Mouse (Mus musculus) neural tube, embryonic 12.5 days (tissue): Measurements from ENCODE around the gene Cdhr3. TPM values are rescaled to one million over a fixed set of nuclear protein-coding genes. Genes with fewer than 3 reads are reported as not detected.
"Not testable (repeated sequence)": the region's sequence is repeated elsewhere in the genome, so short reads cannot be mapped to it uniquely, and the experiment has no call there.

ENCODE experiments used
- ATAC-seq: fragments of 200-750 bp; cut with Nextera tagmentation; 2 replicates; pipeline ENCODE4 v1.8.0; 2017; ENCODE audit warnings: low read depth, mild to moderate bottlenecking, moderate TSS enrichment, moderate library complexity; ENCODE audit not compliant: low FRiP score
- H3K27ac ChIP-seq: fragments of 300-500 bp; sonication (generic); 2 replicates; pipeline ENCODE4 v1.5.1; 2016
- H3K27me3 ChIP-seq: fragments of 300-500 bp; sonication (generic); replicated peaks from 2 replicates; pipeline ENCODE4 v1.6.1; 2016; ENCODE audit warnings: mild to moderate bottlenecking
- H3K36me3 ChIP-seq: fragments of 300-500 bp; sonication (generic); 2 replicates; pipeline ENCODE4 v1.6.1; 2016; ENCODE audit warnings: mild to moderate bottlenecking
- H3K4me1 ChIP-seq: fragments of 300-500 bp; sonication (generic); 2 replicates; pipeline ENCODE4 v1.6.1; 2016
- H3K4me2 ChIP-seq: fragments of 300-500 bp; sonication (generic); replicated peaks from 2 replicates; pipeline ENCODE4 v1.6.1; 2016; ENCODE audit warnings: mild to moderate bottlenecking
- H3K4me3 ChIP-seq: fragments of 300-500 bp; sonication (generic); 2 replicates; pipeline ENCODE4 v1.5.1; 2016
- H3K9ac ChIP-seq: fragments of 300-500 bp; sonication (generic); 2 replicates; pipeline ENCODE4 v1.6.1; 2016; ENCODE audit warnings: mild to moderate bottlenecking
- H3K9me3 ChIP-seq: fragments of 300-500 bp; sonication (generic); 2 replicates; pipeline ENCODE4 v1.6.1; 2016; ENCODE audit warnings: mild to moderate bottlenecking
- WGBS: fragments of 180-500 bp; shearing (Covaris S2); methylation state at CpG from one replicate; pipeline ENCODE4 v1.1.7; 2016; 5-methylcytosine and 5-hydroxymethylcytosine counted together
- polyA plus RNA-seq: library from polyadenylated mRNA; unstranded; fragments of >200 nt; fragmentation: Nextera tagmentation; extraction: Ambion mirVana; gene quantifications from 2 replicates; pipeline ENCODE4 v1.2.1, GENCODE M21; 2016

Cdhr3 gene
- polyA plus RNA-seq, 1 experiment from 2014 or later, result 0.06 TPM

DNA sequence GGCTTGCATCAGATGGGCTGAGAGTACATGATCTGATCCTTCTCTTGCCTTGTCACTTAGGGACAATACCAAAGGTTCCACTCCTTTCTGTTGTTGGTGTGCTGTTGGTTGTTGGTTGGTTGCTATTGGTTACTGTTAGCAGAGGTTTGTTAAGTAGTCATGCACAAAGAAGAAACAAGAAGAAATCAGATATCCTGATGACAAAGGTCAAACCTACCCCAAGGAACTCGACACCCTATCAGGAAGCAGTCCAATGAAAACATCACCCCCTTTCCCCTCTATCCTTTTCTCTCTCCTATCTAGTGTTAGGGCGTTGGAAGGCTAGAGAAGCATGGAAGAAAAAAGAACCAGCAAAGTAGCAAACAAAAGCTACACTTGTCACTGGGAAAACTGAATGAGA is 23.7 kb downstream of the Cdhr3 start:
- WGBS, result 76% methylated on average over 2 of the region's 2 CpGs
- Histone ChIP-seq H3K27me3 (no peaks in the 10 kb centered on the region), H3K36me3 (no peaks in the 10 kb centered on the region), H3K4me3 (no peak overlapping the region), H3K27ac (no peak overlapping the region), H3K9me3 (no peaks in the 10 kb centered on the region), H3K4me1 (peaks cover 25% of the 10 kb centered on the region), H3K9ac (no peak overlapping the region), H3K4me2 (no peak overlapping the region)
- ATAC-seq, result no peak

DNA sequence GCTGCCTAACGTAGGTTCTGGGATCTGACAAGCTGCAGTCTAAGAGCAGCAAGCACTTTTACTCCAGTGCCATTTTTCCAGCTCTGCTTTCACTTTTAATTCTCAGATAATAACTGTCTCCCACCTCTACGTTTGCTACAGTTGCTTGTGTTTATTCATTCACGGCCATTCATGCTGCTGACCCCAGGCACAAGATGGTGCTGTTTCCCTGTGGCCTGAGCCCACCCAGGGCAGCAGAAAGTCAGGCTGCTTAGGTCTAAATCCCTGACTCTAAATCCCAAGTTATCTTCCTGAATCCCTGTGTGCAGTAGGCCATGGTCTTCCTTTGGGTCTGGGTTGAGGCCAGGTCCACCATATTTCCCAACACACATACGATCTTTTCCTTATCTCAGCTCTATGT is 26.3 kb downstream of the Cdhr3 start:
- Histone ChIP-seq H3K9me3 (no peaks in the 10 kb centered on the region), H3K27ac (no peak overlapping the region), H3K4me2 (no peak overlapping the region), H3K36me3 (no peaks in the 10 kb centered on the region), H3K4me1 (peaks cover 12% of the 10 kb centered on the region), H3K27me3 (no peaks in the 10 kb centered on the region), H3K9ac (no peak overlapping the region), H3K4me3 (no peak overlapping the region)
- ATAC-seq, result no peak
- 55% methylated on average over 4 of the region's 4 CpGs for WGBS

DNA sequence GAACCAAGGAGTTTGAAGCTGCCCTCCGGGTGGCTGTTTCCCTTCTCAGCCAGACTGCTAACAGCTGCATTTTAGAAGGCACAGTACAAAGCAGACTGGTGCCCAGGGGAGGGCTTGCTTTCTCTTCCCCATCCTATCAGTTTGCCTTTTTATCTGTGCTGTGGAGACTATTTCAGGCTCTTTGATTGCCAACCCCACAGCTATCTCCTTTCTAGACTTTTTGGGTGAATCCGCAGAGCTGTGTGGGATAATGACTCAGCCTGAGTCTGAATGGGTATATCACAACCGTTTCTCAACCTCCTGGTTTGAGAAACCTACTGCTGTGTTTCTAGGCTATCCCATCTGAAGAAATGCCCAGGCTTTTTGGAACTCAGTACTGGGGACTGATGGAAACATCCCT is 27.5 kb downstream of the Cdhr3 start:
- WGBS, result 80% methylated on average over 3 of the region's 3 CpGs
- Histone ChIP-seq H3K27ac (no peak overlapping the region), H3K4me1 (peaks cover 13% of the 10 kb centered on the region), H3K36me3 (no peaks in the 10 kb centered on the region), H3K4me3 (no peak overlapping the region), H3K9me3 (no peaks in the 10 kb centered on the region), H3K4me2 (no peak overlapping the region), H3K9ac (no peak overlapping the region), H3K27me3 (no peaks in the 10 kb centered on the region)
- ATAC-seq, result no peak

DNA sequence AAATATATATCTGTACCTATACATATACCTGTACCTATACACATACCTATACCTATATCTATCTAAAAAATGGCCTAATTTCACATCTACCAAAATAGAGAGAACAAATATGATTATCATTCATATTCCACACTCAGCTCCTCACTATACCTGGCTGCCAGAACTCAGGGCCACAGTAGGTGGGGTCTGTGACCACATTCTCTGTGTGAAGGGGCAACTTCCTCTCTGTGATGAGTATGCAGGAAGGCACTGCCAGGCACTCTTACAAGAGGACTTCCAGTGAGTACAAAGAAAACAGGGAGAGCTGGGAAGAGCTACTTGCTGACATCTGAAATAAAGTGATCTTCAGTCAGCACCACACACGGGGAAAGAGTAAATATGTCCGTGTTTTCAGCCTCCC is 28.4 kb downstream of the Cdhr3 start:
- Histone ChIP-seq H3K36me3 (no peaks in the 10 kb centered on the region), H3K27me3 (no peaks in the 10 kb centered on the region), H3K4me3 (no peak overlapping the region), H3K27ac (no peak overlapping the region), H3K9ac (no peak overlapping the region), H3K9me3 (no peaks in the 10 kb centered on the region), H3K4me2 (no peak overlapping the region), H3K4me1 (peaks cover 13% of the 10 kb centered on the region)
- 79% methylated on average over 2 of the region's 2 CpGs for WGBS
- ATAC-seq, result no peak

DNA sequence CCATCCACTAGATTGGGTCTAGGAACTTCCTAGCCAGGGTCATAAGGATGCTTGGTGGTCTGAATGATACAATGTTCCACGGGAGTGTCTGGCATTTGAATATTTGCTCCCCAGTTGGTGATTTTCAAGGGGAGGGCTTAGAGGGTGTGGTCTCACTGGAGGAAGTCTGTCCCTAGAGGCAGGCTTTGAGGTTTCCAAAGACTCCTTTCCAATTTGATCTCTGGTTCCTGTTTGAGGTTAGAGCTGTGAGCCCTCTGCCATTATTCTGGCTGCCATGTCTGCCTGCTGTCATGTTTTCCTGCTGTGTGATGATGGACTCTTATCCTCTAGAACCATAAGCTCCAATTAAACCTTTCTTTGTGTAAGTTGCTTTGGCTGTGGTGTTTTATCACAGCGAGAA is 29.4 kb downstream of the Cdhr3 start:
- H3K36me3 ChIP-seq, result no peaks in the 10 kb centered on the region
- no peak overlapping the region for H3K4me2 ChIP-seq
- no peak overlapping the region for H3K9ac ChIP-seq
- 82% methylated on average over 2 of the region's 2 CpGs for WGBS
- H3K9me3 ChIP-seq, result no peaks in the 10 kb centered on the region
- H3K27ac ChIP-seq, result no peak overlapping the region
- H3K4me1 ChIP-seq, result peaks cover 13% of the 10 kb centered on the region
- ATAC-seq, result no peak
- H3K27me3 ChIP-seq, result no peaks in the 10 kb centered on the region
- no peak overlapping the region for H3K4me3 ChIP-seq

DNA sequence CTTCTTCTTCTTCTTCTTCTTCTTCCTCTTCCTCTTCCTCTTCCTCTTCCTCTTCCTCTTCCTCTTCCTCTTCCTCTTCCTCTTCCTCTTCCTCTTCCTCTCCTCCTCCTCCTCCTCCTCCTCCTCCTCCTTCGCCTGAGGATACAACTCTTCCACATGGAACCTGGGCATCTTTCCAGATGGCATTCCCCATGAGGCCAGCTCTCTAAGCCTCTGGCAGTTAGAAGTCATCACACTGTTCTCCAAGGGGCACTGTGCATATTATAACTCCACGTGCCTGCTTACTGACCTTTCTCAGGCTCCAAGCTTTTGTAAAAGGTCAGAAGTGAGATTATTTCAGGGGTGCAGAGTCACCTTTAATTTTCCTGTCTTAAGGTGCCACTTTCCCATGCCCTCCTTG is 30.3 kb downstream of the Cdhr3 start:
- not testable (repeated sequence) for H3K9ac ChIP-seq, H3K4me2 ChIP-seq, ATAC-seq, H3K36me3 ChIP-seq, H3K27me3 ChIP-seq, H3K4me3 ChIP-seq, H3K9me3 ChIP-seq, H3K27ac ChIP-seq
- 70% methylated on average over 2 of the region's 2 CpGs for WGBS
- peaks cover 19% of the 10 kb centered on the region for H3K4me1 ChIP-seq

DNA sequence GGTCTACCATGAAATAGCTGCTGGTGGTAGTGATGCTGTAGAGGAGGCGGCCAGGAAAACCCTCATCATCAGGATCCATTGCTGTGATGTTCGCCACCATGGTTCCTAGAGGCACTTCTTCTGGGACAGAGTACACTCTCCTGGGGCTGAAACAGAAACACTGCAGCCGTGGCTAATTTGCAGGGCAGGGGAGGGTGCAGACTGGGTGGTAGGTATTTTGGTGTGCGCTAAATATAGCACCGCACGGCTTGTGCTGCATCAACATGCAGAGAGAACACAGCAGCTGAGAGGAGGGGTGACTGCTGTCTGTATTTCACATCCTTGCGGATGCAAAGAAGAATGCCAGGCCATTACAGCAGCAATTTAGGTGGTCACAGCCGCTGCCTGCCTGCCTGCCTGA is 31.0 kb downstream of the Cdhr3 start:
- no peaks in the 10 kb centered on the region for H3K9me3 ChIP-seq
- WGBS, result 29% methylated on average over 8 of the region's 8 CpGs
- peaks cover 26% of the 10 kb centered on the region for H3K4me1 ChIP-seq
- H3K27me3 ChIP-seq, result no peaks in the 10 kb centered on the region
- no peak for ATAC-seq
- H3K4me2 ChIP-seq, result peak overlapping the region; percentile 8
- no peak overlapping the region for H3K27ac ChIP-seq
- H3K9ac ChIP-seq, result no peak overlapping the region
- H3K4me3 ChIP-seq, result no peak overlapping the region
- H3K36me3 ChIP-seq, result no peaks in the 10 kb centered on the region

DNA sequence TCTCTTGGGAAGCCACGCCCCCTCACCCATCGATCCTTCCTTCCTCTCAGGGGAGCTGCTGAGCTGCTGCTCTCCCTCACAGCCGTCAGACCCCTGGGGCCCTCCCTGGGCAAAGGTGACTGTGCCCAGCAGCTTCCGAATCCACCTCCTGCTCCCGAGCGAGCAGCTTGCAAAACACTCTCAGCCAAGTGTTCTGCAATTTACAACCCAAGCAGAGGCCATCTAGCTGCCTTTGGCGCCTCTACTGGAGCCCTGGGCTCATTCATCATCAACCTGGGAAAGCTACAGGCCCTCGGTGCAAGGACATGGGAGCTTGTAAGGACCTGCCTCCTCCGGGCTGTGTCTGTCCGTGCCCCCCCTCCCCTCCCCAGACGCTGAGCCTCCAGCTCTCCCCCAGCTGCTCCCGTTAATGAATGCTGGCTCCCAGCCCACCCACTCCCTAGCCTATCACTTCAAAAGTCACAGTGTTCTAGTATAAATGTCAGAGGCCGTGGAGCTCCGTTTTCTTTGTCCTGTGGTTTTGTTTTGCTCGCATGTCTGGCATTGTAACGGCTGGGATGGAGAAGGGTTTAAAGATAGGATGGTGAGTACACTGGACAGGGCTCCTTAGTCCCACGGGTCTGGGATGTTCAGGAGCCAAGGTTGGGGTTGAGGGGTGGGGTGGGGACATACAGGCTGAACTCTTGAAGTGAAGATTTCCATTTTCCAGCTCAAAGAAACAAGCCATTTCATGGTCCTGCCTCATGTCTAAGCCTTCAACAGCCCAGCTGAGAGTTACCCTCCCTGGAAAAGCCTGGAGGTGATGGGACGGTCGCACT is 35.2 kb downstream of the Cdhr3 start:
- Histone ChIP-seq H3K4me2 (peak overlapping the region; percentile 53), H3K9ac (peak overlapping the region; percentile 33; the same call in 1 of the 2 replicates), H3K27me3 (no peaks in the 10 kb centered on the region), H3K36me3 (no peaks in the 10 kb centered on the region), H3K4me1 (peaks cover 35% of the 10 kb centered on the region), H3K9me3 (no peaks in the 10 kb centered on the region), H3K27ac (peak overlapping the region; percentile 50), H3K4me3 (no peak overlapping the region)
- 8% methylated on average over 19 of the region's 19 CpGs for WGBS
- ATAC-seq, result peak; percentile 92

DNA sequence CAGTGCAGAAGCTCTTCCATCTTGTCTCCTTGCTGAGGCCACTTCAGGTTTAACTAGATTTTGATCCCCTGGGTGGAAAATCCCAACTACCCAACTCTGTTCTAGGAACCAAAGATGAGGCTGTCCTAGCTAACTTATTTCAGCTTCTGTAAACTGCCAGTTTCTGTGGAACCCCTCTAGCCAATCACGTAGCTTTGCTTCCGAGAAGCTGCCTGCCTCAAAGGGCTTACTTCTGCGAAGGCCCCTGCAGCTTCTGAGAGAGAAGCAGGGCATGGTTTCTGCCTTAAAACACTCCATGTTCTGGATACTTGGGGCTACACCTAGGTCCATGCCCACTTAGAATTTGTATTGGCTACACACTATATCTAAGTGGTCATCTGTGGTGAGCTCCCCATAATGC is 36.1 kb downstream of the Cdhr3 start:
- Histone ChIP-seq H3K4me1 (peaks cover 30% of the 10 kb centered on the region), H3K4me3 (no peak overlapping the region), H3K9ac (0 out of 2 replicates have a peak overlapping the region, but pooled peaks have one; percentile 33), H3K36me3 (no peaks in the 10 kb centered on the region), H3K4me2 (no peak overlapping the region), H3K9me3 (no peaks in the 10 kb centered on the region), H3K27ac (no peak overlapping the region), H3K27me3 (no peaks in the 10 kb centered on the region)
- 59% methylated on average over 3 of the region's 3 CpGs for WGBS
- ATAC-seq, result no peak

DNA sequence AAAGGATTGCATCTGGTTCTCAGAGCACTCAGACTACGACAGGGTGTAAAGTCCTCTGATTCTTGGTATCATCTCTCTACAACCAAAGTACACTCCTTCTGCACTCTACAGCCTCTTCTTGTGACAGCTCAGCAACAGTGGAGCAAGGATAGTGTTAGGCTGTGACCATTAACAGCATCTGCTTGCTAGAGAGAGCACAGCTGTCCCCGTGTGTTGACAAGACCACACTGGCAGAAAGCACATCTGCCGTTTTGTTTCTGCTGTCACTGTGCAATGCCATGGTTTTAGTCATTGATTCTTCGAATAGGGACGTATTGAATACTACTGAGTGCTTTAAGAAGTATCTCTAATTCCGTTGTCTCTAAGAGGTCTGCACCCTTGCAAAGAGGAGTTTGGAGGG is 36.6 kb downstream of the Cdhr3 start:
- Histone ChIP-seq H3K9ac (no peak overlapping the region), H3K4me1 (peaks cover 26% of the 10 kb centered on the region), H3K4me2 (no peak overlapping the region), H3K27ac (no peak overlapping the region), H3K4me3 (no peak overlapping the region), H3K9me3 (no peaks in the 10 kb centered on the region), H3K36me3 (no peaks in the 10 kb centered on the region), H3K27me3 (no peaks in the 10 kb centered on the region)
- WGBS, result 77% methylated on average over 6 of the region's 6 CpGs
- no peak for ATAC-seq

DNA sequence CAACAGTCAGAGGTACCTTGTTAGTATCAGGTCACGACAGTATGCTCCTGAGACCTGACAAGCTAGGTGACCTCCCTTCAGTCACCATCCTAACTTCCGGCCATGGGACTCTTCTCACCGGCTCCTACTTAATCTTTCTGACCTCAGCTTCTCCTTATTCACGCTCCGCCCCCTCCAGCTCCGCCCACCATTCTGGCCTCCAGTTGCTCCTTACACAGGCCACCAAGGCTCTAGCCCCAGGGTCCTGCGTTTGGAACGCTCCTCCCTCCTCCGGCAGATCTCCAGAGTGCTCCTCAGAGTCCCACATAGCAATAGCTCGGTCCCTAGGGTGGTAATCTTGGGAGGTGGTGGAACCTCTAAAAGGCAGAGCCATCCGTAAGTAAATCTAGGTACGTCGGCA is 38.9 kb downstream of the Cdhr3 start:
- Histone ChIP-seq H3K4me1 (peaks cover 26% of the 10 kb centered on the region), H3K9ac (no peak overlapping the region), H3K27ac (no peak overlapping the region; the same call in 1 of the 2 replicates), H3K4me3 (no peak overlapping the region), H3K4me2 (no peak overlapping the region), H3K27me3 (no peaks in the 10 kb centered on the region), H3K36me3 (no peaks in the 10 kb centered on the region), H3K9me3 (no peaks in the 10 kb centered on the region)
- WGBS, result 69% methylated on average over 13 of the region's 13 CpGs
- ATAC-seq, result no peak

DNA sequence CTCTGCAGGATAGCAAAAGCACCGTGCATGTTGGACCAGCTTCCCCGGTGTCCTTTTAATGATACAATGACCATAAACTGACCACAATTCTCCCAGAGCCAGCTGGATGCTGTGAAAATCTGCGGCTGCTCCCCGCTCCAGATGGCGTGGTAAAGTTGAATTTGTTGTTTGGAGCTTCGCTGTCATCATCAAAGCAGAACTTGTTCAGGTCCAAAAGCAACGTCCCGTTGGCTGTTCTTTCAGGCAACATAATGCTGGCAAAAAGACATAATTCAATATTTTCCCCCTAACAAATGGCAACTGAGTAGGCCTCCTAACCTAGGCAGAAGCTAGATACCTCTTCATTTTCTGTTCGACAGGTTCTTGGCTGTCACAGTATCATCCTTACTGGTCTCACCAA is 39.4 kb downstream of the Cdhr3 start:
- Histone ChIP-seq H3K4me3 (no peak overlapping the region), H3K9ac (no peak overlapping the region), H3K27me3 (no peaks in the 10 kb centered on the region), H3K4me1 (peaks cover 26% of the 10 kb centered on the region), H3K9me3 (no peaks in the 10 kb centered on the region), H3K27ac (no peak overlapping the region; the same call in 1 of the 2 replicates), H3K4me2 (no peak overlapping the region), H3K36me3 (no peaks in the 10 kb centered on the region)
- no peak for ATAC-seq
- 48% methylated on average over 9 of the region's 9 CpGs for WGBS

DNA sequence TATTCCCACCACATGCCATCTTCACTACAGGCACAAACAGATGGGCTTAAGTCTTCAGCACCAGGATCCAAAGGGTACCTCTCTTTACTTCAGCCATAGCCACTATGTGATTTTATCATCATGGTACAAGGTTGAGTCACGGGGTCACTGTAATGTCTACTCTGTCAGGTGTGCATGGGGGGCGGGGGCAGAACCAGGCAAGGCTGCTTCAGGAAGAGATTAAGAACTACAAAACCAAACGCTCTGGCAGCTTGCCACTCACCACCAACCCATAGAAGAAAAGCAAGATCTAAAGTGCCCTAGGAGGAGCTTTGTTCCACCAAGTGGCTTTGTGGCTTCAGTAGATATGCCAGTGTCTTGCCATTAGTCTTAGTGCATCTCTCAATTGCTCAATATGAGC is 44.3 kb downstream of the Cdhr3 start:
- Histone ChIP-seq H3K4me1 (peaks cover 20% of the 10 kb centered on the region), H3K9me3 (no peaks in the 10 kb centered on the region), H3K36me3 (no peaks in the 10 kb centered on the region), H3K9ac (no peak overlapping the region), H3K27me3 (no peaks in the 10 kb centered on the region), H3K4me2 (no peak overlapping the region), H3K4me3 (no peak overlapping the region), H3K27ac (no peak overlapping the region)
- ATAC-seq, result no peak
- WGBS, result 95% methylated on average over 3 of the region's 3 CpGs
